Mouse (Mus musculus) megakaryocyte, embryonic 14.5 days (primary cell): ENCODE data around the gene Nek11. TPM values are rescaled to one million over a fixed set of nuclear protein-coding genes. Genes with fewer than 3 reads are reported as not detected.
A peak's percentile ranks its signal among the peaks of the same experiment; 100 is the strongest.

Experiments used
- H3K27me3 ChIP-seq: replicated peaks from 2 replicates; pipeline ENCODE3; 2012; ENCODE audit warnings: inconsistent platforms
- H3K36me3 ChIP-seq: replicated peaks from 2 replicates; pipeline ENCODE3; 2012; ENCODE audit warnings: low read length, inconsistent platforms, mixed read lengths
- H3K4me1 ChIP-seq: 2 replicates; pipeline ENCODE4 v1.6.1; 2012; ENCODE audit warnings: inconsistent platforms
- H3K4me3 ChIP-seq: replicated peaks from 2 replicates; pipeline ENCODE3; 2012; ENCODE audit warnings: moderate library complexity, mild to moderate bottlenecking, inconsistent platforms
- H3K9me3 ChIP-seq: 2 replicates; pipeline ENCODE4 v1.6.1; 2012; ENCODE audit warnings: inconsistent platforms
- FLI1 ChIP-seq: IDR thresholded peaks from 2 replicates; pipeline ENCODE4 v1.6.1; 2012; ENCODE audit warnings: low read length, inconsistent platforms, mixed read lengths
- GATA1 ChIP-seq: IDR thresholded peaks from 3 replicates; pipeline ENCODE4 v1.6.1; 2012; ENCODE audit warnings: mixed read lengths, low read length, inconsistent platforms, borderline replicate concordance
- polyA plus RNA-seq: library from polyadenylated mRNA; stranded (reverse); fragments of >175 nt; gene quantifications from 2 replicates; pipeline ENCODE4 v1.2.3, GENCODE M21; 2012; ENCODE audit warnings: low replicate concordance; ENCODE audit not compliant: insufficient read depth

The Nek11 gene
- polyA plus RNA-seq, result 0.10 and 1.7 TPM in 2 replicates

DNA sequence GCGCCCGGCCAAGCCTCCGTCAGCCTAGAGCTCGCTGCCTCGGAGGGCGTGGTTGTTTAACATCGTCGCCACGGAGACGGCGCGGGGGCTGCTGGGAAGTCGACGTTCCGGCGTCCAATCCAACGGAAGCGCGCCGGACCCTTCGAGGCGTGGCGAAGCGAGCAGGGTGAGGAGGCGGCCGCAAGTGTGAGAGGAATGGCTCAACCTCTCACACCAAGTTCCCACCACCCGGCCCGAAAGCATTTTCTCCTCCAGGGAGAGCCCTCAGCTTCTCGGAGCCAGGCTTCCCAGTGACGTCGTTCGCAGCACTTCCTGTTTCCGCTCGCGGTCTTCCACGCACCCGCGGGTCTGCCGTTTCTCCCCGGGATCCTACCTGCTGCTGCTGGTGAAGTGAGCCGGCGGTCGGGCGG is at the start of gene Nek11, which contains the start of gene Aste1:
TSS of gene Nek11 (minus strand) at position 307 of the 410 bp plus-strand sequence.
TSS of gene Aste1 (plus strand) at position 175 of the 410 bp plus-strand sequence.
- peak within 1 kb of the TSS; percentile 96 for H3K4me3 ChIP-seq
- H3K4me1 ChIP-seq, result peaks cover 46% of the 10 kb centered on the region
- H3K36me3 ChIP-seq, result peaks cover 35% of the 10 kb centered on the region
- H3K27me3 ChIP-seq, result no peaks in the 10 kb centered on the region
- no peak for TF ChIP-seq GATA1
- no peak for TF ChIP-seq FLI1
- no peaks in the 10 kb centered on the region for H3K9me3 ChIP-seq

DNA sequence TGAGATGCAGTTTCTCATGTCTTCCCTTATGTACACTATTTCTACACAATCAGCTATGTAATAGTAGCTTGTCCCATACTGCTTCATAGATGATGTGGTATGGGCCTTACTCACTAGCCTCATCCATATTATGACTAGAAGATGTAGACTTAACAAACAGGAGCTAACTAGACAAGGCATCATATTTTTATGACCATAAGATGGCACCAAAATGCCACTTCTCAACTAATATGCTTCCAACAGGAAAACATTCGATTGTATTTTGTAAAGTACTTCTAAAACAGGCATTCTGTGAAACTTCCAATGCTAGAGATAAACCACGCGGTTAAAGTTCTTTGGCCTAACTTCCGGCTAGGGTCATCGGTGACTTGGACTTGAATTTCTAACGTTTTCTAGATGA is 13.2 kb upstream of the Nek11 start:
- no peak for TF ChIP-seq GATA1
- TF ChIP-seq FLI1, result no peak
- Histone ChIP-seq H3K36me3 (peaks cover 84% of the 10 kb centered on the region), H3K27me3 (no peaks in the 10 kb centered on the region), H3K4me3 (no peak overlapping the region), H3K4me1 (no peaks in the 10 kb centered on the region), H3K9me3 (no peaks in the 10 kb centered on the region)

DNA sequence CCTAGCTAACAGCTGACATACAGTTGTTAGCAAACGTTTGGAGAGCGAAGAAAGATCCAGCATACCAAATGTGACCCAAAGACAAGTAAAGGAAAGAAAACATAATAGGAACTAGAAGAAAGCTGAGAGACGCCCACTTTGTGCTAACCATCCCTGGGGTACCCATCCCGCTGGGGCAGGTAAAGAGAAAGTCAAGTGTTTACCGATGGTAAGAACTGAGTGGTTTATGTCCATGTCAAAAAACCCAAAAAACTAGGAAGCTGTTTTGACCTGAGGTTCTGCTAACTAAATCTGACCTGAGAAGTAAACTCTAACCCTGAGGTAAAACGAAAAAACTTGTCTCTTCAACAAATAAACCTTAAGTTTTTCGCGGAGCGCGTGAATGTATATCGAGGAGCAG is 604 bp downstream of the Nek11 start:
- peak overlapping the region; percentile 96 for H3K4me3 ChIP-seq
- H3K36me3 ChIP-seq, result peaks cover 30% of the 10 kb centered on the region
- peaks cover 44% of the 10 kb centered on the region for H3K4me1 ChIP-seq
- H3K9me3 ChIP-seq, result no peaks in the 10 kb centered on the region
- TF ChIP-seq FLI1, result no peak
- TF ChIP-seq GATA1, result no peak
- no peaks in the 10 kb centered on the region for H3K27me3 ChIP-seq

DNA sequence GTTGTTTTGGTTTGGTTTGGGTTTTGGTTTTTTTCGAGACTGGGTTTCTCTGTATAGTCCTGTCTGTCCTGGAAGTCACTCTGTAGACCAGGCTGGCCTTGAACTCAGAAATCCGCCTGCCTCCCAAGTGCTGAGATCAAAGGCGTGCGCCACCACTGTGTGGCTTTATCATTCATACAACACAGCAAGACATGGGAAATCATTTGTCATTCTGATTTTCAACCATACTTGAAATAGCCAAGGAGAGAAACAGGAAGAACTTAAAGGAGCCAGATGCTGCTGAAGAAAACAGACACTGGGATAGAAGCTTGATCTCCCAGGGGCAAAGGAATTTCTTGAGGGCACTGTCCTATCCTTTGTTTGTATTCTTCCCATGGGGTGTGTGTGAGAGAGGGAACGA is 4.7 kb downstream of the Nek11 start:
- Histone ChIP-seq H3K27me3 (no peaks in the 10 kb centered on the region), H3K4me1 (peaks cover 15% of the 10 kb centered on the region), H3K4me3 (no peak overlapping the region), H3K36me3 (no peaks in the 10 kb centered on the region), H3K9me3 (no peaks in the 10 kb centered on the region)
- no peak for TF ChIP-seq FLI1
- no peak for TF ChIP-seq GATA1

DNA sequence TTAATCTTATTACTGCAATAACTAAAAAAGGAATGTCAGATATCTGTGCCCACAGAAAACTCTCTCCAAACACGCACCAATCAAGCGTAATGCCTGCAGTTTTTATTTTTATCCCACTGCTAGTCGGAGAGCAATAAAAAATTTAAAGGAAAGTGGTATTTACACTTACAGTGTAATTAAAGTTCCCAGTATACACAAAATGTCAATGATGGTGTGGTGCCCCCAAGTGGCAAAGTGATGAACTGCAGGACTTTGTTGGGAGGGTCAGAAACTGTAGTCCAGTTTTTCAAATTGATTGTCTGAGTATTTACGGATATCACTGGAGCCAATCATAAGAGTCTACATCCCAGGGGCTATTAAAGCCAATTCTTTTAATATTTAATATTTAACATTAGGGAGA is 6.0 kb downstream of the Nek11 start:
- TF ChIP-seq GATA1 (no peak), FLI1 (no peak)
- Histone ChIP-seq H3K36me3 (no peaks in the 10 kb centered on the region), H3K4me3 (no peak overlapping the region), H3K27me3 (no peaks in the 10 kb centered on the region), H3K4me1 (peaks cover 9% of the 10 kb centered on the region), H3K9me3 (no peaks in the 10 kb centered on the region)

DNA sequence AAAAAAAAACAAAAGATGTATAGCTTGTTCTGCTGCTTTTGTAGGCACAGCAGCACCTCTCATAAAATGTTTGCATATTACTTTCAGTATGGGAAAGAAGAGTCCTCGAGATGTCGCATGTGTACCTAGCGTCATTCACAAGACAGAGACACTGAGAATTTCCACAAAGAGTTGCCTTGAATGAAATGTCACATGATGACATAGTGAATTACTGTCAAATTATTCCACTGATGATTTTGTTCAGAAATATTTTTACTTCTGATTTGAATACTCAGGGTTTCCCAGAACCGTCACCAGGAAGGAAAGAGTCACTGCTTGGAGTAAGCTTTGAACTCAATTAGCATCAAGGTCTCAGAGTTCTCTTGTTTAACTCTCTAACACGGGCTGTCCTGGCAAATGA is 7.9 kb downstream of the Nek11 start:
- H3K27me3 ChIP-seq, result no peaks in the 10 kb centered on the region
- H3K36me3 ChIP-seq, result no peaks in the 10 kb centered on the region
- no peaks in the 10 kb centered on the region for H3K9me3 ChIP-seq
- no peak for TF ChIP-seq FLI1
- TF ChIP-seq GATA1, result no peak
- no peak overlapping the region for H3K4me3 ChIP-seq
- peaks cover 9% of the 10 kb centered on the region for H3K4me1 ChIP-seq

DNA sequence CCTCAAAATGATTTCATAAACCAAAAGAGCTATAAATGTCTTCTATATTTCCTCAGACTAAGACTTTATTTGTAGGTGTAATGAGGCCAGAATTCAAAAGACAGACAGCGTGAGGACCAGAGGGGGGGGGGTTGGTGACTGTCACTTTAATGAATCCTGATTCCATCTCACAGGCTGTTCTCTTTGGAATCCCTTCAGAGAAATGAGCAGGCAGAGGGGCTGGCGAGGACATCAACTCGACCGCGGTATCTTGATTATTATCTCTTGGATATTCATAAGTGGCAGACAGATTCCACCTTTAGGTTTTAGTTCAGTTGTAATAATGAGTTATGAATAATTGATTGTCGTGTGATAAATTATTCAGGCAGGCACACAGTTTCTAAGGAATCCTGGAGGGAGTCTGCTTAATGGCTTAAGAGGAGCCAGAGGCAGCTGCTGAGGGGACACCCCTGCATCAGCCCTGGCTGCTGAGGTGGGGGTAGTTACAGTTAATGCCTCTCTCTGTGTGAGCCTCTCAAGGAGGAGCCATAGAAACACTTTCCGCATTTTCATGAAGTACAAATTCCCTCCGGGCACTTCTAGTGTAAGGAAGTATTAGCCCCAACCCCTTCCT is 15.7 kb downstream of the Nek11 start:
- Histone ChIP-seq H3K36me3 (no peaks in the 10 kb centered on the region), H3K4me3 (no peak overlapping the region), H3K4me1 (no peaks in the 10 kb centered on the region), H3K27me3 (no peaks in the 10 kb centered on the region), H3K9me3 (no peaks in the 10 kb centered on the region)
- TF ChIP-seq GATA1 (no peak), FLI1 (no peak)

DNA sequence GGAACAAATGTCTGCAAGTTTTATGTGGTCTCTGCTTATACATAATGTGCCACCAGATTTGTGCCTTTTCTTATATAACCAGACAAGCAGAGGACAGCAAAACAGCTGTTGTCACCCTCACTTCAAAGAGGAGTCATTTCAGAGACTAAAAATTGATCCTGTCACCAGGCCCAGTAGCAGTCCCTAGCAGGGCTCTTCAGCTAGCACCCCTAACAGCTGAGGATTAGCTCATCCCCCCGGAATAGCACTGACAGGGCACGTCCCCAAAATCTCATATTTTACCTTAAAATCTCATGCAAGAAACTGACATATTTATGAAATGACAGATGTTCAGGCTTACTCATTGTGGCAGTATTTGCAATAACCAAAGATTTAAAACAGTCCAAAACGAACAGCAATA is 17.7 kb downstream of the Nek11 start:
- TF ChIP-seq FLI1, result no peak
- TF ChIP-seq GATA1, result no peak
- H3K36me3 ChIP-seq, result no peaks in the 10 kb centered on the region
- H3K4me3 ChIP-seq, result no peak overlapping the region
- no peaks in the 10 kb centered on the region for H3K27me3 ChIP-seq
- no peaks in the 10 kb centered on the region for H3K9me3 ChIP-seq
- no peaks in the 10 kb centered on the region for H3K4me1 ChIP-seq

DNA sequence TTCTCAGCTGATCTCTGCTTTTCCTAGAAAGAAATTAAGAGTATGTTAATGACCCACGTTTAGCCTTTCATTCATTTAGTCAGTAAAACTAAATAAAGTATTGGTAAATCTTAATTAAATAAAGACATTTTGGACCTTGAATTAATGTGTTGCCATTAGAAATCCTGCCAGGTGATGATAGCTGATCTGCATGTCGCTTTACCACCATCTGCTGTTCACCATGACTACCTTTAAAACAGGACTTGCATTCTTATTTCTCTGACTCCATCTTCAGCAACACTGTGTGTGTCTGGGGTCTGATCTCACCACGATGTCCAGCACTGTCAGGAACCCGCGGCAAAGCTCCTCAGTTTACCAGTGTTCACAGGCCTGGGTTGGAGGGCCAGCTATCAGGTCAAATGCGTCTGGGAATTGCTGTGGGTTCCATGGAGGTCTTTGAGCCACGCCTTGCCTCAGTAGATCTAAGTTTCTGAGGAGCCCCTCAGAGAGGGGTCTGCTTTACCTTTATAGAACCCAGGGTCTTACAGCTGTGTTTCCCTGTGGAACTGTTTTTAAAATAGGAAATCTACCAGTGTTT is 18.3 kb downstream of the Nek11 start:
- TF ChIP-seq FLI1 (no peak), GATA1 (no peak)
- no peak overlapping the region for H3K4me3 ChIP-seq
- H3K4me1 ChIP-seq, result no peaks in the 10 kb centered on the region
- no peaks in the 10 kb centered on the region for H3K36me3 ChIP-seq
- H3K9me3 ChIP-seq, result no peaks in the 10 kb centered on the region
- H3K27me3 ChIP-seq, result no peaks in the 10 kb centered on the region

DNA sequence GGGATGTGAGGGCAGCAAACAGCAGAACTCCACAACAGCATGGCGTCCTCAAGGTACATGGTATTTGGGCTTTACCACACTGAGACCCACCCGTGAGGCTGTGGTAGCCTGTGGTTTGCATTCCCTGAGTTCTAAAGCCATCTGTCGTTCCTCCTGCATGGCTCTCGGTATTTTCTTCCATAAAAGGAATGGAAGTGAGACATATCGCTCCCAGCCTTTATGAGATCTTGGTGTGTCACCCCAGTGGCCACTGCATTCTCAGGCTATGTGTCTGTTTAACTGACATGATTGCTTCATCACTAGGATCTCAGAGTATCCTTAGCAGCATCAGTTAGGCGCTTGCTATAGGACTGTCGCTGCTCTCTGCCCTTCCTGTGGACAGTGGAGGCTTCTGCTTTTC is 18.9 kb downstream of the Nek11 start:
- no peaks in the 10 kb centered on the region for H3K36me3 ChIP-seq
- no peaks in the 10 kb centered on the region for H3K4me1 ChIP-seq
- H3K9me3 ChIP-seq, result no peaks in the 10 kb centered on the region
- H3K4me3 ChIP-seq, result no peak overlapping the region
- H3K27me3 ChIP-seq, result no peaks in the 10 kb centered on the region
- no peak for TF ChIP-seq FLI1
- no peak for TF ChIP-seq GATA1
